Mouse (Mus musculus) adrenal gland, postnatal 4 days (tissue): ENCODE results near the gene Ncoa7. TPM values are rescaled to one million over a fixed set of nuclear protein-coding genes. Genes with fewer than 3 reads are reported as not detected.

Experiments used
- DNase-seq, 2 experiments: peaks; one replicate each; pipeline ENCODE4 v3.0.0; 2021 to 2022; ENCODE audit warnings: low spot score in 2 of 2, mixed read lengths in 2 of 2
- long read RNA-seq, 2 experiments: library from polyadenylated mRNA; stranded (forward); transcript quantifications; one replicate each; pipeline ENCODE4 v2.0.0; 2021
- total RNA-seq, 2 experiments: library from RNA; stranded (reverse); gene quantifications; 2 replicates each; pipeline ENCODE4 v1.2.3; 2021

Ncoa7 gene
- total RNA-seq: 10 to 100 TPM; 47.9 to 49.3 TPM
- long read RNA-seq, experiment 1, partial matches to known transcripts: 1 of 3 reads
- long read RNA-seq, experiment 1, other reads (novel, unspliced or antisense): 2 of 3 reads
- long read RNA-seq, experiment 2, full-length matches to known transcripts: 5 of 22 reads
- long read RNA-seq, experiment 2, partial matches to known transcripts: 10 of 22 reads
- long read RNA-seq, experiment 2, other reads (novel, unspliced or antisense): 7 of 22 reads

GRCm38 (mm10) chr10:30802681-30803586, at the start of gene Ncoa7:
Gene Ncoa7 (minus strand): TSS chr10:30803326.
- peak; percentile 51 to 67 for DNase-seq

DNA sequence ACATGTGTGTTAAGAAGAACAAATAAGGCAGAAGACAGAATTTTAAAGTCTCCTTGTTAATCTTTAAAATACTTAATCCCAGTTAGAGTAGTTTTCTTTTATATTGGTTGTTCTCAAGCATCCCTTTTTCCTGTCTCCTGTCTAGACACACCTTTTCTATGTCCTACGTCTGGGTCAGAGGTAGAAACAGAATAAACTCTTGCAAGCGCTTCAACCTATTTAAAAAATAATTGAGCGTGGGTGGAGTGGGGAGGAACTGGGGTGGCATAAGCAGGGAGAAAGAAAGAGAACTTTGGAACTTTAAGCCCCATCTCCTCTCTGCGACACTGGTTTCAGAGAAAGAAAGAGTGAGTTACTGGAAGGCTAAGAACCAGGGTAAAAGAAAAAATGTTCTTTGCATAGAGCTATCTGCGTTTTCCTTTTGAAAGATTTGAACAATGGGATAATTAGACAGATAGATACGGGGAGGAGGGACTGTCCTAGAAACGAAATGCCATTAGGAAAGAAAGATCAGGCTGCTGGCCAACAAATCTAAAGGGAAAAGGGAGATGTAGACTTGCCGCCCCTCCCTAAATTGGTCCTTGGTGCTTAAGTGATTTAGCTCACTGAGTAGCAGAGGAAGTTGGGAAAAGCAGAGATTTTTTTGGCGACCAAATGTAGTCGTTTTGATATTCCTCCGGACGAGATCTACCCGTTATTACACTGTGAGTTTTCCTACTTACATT, 42.1 kb upstream of the Ncoa7 start:
- DNase-seq: no peak

DNA sequence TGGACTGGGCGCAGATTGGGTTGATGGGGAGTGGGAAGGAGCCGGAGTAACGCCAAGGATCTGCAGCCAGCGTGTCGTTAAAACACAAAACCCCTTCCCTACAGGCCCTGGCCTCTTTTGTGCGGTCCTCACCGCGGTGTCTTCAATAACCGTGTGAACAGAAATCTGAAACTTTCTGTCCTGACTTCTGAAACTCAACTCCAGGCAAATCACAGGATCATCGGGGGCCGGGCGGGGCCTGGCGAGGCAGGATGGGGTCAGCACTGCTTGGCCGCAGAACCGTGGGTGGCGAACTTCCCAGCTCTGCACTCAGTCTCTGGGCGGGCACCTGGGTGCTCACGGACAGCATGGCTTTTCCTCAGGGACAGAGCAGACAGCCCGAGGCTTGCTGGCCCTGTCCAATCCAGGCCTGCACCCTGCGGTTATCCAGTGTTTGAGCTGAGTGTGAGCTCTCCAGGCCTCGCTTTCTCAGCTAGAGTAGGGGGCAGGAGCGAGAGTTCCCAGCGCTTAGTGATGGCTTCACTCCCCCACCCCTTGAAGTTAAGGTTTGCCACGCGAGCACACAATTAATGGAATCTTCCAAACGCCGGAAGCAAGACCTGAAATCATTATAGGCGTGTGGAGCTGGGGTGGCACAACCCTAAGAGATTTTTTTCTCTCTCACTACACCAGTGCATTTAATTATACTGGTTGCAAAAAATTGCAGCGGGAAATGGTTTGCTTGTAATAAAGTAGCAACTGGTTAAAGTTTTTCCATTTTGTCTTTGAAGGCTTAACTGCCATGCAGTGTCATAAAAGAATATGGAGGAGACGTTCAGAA, 41.3 kb upstream of the Ncoa7 start:
- DNase-seq: no peak

DNA sequence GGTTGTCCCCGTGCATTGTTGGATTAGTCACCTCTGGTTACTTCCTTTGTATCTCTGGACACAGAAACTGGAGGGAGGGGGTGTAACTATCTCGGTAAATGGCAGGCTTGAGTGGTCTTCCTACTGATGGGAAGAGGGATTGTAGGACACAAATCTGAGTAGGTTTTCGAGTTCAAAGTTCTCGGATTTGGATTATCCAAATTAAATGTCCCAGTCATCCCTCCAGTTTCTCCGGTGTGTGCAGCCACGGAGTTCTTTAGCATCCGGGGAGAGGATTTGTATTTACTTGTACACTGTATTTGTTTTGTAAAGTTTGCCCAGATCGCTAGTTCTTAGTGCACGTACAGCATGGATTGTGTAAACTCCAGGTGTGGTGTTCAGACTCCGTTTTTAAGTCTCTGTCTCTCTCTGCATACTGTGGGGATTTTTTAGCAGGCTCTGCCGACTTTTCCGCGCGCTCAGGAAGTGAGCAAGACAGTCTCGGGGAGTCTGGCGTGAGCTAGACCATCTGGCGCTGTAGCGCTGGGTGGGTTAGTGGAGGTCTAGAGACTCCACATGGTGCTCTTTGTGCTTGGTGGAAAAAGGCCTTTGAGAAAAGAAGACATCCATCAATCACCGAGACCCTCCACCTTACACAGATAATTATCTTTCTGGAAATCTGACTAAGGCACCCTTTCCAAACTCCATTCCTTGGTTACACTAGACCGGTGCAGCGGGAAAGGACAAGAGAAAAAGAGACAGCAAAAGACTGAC, 40.5 kb upstream of the Ncoa7 start:
- DNase-seq: no peak

DNA sequence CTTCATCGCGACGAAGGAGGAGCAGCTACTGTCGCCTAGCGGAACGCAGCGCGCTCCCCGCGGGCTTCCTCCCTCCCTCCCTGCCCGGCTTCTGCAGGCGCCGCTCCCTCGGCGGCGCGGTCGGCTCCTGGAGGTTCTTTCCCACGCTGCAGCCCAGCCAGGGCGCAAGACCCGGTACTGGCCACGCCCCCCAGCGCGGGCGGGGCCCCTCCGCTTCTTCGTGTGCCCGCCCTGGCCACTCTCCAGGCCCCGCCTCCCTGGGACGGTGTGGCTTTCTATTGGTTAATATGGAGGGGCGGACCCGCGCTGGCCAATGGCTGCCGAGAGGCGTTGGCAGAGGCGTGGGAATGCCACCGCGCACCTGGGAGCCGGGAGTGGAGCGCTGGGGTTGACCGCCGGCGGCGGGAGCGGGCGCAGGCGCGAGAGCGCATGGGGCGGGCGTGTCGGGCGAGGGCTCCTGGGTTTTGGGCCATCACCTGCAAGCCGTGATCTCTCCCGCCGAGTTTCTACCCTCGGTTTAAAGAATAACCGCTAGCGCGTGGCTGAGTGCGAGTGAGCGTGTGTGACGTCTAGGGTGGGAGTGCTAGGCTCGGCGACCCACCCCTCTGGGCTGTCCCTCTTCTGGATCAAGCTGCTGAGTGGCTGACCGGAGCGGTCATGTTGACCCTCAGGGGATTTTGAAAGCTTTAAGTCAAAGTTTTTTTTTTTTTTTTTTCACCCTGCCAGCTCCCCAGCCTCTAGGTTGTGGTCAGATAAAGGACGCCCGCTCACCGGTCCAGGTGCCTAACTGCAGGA, 39.7 kb upstream of the Ncoa7 start, which contains the start of gene Hey2:
Hey2 (minus strand) TSS at position 159 of the 795 bp plus-strand sequence.
- DNase-seq: peak; percentile 92 to 95

GRCm38 (mm10) chr10:30842228-30842627, 39.1 kb upstream of the Ncoa7 start:
- DNase-seq: peak in 1 of 2 experiments; percentile 4

DNA sequence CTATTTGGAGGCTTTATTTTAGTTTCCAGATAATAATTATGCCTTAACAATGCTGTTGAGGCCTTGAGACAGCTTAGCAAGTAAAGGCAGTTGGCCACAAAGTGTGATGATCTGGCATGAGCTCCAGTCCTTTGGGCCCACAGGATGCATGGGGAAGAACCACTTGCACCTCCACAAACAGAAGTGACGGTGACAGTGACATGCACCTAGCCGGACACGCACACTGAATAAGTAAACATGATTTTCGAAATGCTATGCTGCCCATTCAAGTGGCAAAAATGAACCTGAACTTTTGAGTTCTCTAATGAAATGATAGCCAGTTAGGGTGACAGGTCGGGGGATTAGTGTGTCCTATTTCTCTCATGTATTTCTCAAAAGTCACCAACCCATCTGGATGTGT, 37.7 kb upstream of the Ncoa7 start:
- DNase-seq: no peak

GRCm38 (mm10) chr10:30838188-30838587, 35.1 kb upstream of the Ncoa7 start:
- no peak for DNase-seq

GRCm38 (mm10) chr10:30825049-30825448, 21.9 kb upstream of the Ncoa7 start:
- no peak for DNase-seq

GRCm38 (mm10) chr10:30810967-30811293, 7.8 kb upstream of the Ncoa7 start:
- peak; percentile 32 to 58 for DNase-seq

DNA sequence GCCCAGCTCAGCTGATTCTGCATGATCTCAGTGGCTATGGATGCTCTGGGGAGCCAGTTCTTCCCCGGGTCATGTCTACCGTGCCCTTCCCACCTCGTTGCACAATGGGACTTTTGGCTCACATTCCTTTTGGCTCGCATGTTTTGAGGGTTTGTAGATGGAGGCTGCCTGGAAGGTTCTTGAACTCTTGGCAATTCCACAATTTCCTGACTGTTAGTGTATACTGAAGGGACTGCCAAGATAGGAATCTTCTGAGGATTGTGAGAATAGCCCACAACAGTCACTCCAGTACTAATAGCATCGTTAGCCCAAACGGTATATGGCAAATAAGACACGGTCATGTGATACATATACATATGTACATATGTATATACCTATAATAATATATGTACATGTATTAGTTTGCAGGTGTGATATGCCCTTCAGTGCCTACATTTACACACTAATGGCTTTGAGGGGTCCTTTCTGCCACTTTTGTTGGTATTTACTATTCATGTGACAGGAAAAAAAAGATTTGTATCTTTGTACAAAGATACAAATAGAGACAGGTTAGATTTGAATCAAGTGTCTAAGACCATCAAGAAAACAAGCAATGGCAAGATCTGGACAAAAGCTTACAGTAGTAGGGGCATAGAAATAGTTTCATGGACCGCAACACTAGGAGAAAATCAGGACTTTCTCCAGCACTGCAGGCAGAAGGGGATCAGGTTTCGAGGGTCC, 7.3 kb upstream of the Ncoa7 start:
- DNase-seq: no peak

- DNase-seq: no peak
Observed at GRCm38 (mm10) chr10:30803587-30804253, 594 bp upstream of the Ncoa7 start.

- no peak for DNase-seq
Observed at GRCm38 (mm10) chr10:30802033-30802432, 1.1 kb downstream of the Ncoa7 start.

DNA sequence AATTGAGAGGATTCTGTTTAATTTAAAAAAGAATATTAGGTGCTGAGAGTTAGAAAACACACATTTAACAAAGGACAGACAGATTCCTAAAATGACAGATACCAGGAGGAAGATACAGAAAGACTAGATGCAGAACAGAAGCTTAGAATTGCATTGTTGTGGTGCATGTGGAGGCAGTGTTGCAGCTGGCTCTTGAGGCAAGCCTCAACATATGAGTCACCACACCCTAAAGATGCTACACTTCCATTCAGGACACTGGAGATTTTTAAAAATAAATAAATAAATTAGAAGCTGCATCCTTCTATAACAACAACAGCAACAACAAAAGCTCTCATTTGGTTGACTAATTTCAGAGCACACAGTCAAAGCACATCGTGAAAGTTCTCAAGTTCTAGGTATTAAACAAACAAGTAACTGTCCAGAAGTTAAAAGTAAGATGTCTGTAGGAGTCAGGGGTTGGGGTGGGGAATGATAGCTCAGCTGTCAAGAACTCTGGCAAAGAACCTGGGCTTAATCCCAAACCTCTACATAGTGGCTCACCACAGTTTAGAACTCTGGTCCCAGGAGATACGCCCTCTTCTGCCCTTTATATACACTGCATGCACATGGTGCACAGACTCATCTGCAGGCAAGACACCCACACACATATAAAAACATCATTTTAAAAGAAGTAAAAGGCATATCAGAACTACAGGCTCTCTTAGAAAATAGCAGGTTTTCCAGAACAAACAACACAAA, 3.2 kb downstream of the Ncoa7 start:
- DNase-seq: no peak

GRCm38 (mm10) chr10:30796469-30797261, 6.5 kb downstream of the Ncoa7 start:
- no peak for DNase-seq

DNA sequence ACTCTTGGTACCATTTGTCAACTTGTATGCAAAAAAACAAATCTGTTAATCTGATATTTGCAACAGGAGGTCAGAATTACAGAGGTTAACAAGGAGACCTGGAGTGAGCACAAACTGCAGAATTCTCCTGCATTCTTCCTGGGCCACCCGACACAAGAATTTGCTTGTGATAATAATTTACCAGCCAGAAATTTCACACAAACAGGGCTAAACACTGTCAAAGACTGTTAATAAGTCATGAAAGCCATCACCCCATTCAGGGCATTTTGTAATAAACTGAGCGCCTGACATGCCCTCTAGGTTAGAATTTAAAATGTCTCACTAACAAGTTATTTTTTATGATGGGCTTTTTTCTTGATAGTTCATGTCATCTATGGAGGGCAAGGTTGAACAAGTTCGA, 12.1 kb downstream of the Ncoa7 start:
- no peak for DNase-seq

GRCm38 (mm10) chr10:30789521-30789920, 13.6 kb downstream of the Ncoa7 start:
- DNase-seq: no peak
